Mouse (Mus musculus) forebrain, embryonic 11.5 days (tissue): ENCODE measurements around the gene Tsc2. TPM values are rescaled to one million over a fixed set of nuclear protein-coding genes. Genes with fewer than 3 reads are reported as not detected.

Source experiments
- ATAC-seq: fragments of 200-750 bp; cut with Nextera tagmentation; replicated peaks from 2 replicates; pipeline ENCODE4 v1.8.0; 2017; ENCODE audit warnings: moderate TSS enrichment; ENCODE audit not compliant: low FRiP score
- DNase-seq: peaks from one replicate; pipeline ENCODE4 v3.0.0-alpha.2; 2017; ENCODE audit warnings: low spot score
- H3K27ac ChIP-seq: fragments of 300-500 bp; sonication (generic); 2 replicates; pipeline ENCODE4 v1.5.1; 2014; ENCODE audit warnings: low read depth, low read length
- H3K27me3 ChIP-seq: fragments of 300-500 bp; sonication (generic); 2 replicates; pipeline ENCODE4 v1.6.1; 2014; ENCODE audit warnings: mild to moderate bottlenecking, low read length, mixed read lengths; ENCODE audit not compliant: control insufficient read depth, insufficient read depth
- H3K36me3 ChIP-seq: fragments of 300-500 bp; sonication (generic); 2 replicates; pipeline ENCODE4 v1.6.1; 2014; ENCODE audit warnings: mild to moderate bottlenecking, low read length, moderate library complexity, mixed read lengths; ENCODE audit not compliant: control insufficient read depth, insufficient read depth
- H3K4me1 ChIP-seq: fragments of 300-500 bp; sonication (generic); replicated peaks from 2 replicates; pipeline ENCODE4 v1.6.1; 2014; ENCODE audit warnings: low read length, mixed read lengths; ENCODE audit not compliant: control insufficient read depth, insufficient read depth
- H3K4me2 ChIP-seq: fragments of 300-500 bp; sonication (generic); 2 replicates; pipeline ENCODE4 v1.6.1; 2014; ENCODE audit warnings: low read depth, mild to moderate bottlenecking, low read length, moderate library complexity, mixed read lengths; ENCODE audit not compliant: severe bottlenecking
- H3K4me3 ChIP-seq: fragments of 300-500 bp; sonication (generic); 2 replicates; pipeline ENCODE4 v1.5.1; 2014; ENCODE audit warnings: low read depth, low read length
- H3K9ac ChIP-seq: fragments of 300-500 bp; sonication (generic); 2 replicates; pipeline ENCODE4 v1.6.1; 2014; ENCODE audit warnings: low read length
- H3K9me3 ChIP-seq: fragments of 300-500 bp; sonication (generic); 2 replicates; pipeline ENCODE4 v1.6.1; 2016; ENCODE audit warnings: low read length, mixed read lengths; ENCODE audit not compliant: control insufficient read depth
- WGBS: fragments of 180-500 bp; shearing (Covaris S2); extraction: QIAGEN DNeasy Blood & Tissue Kit; methylation state at CpG from one replicate; pipeline ENCODE4 v1.1.7; 2014; 5-methylcytosine and 5-hydroxymethylcytosine counted together
- polyA plus RNA-seq: library from polyadenylated mRNA; unstranded; fragments of >200 nt; fragmentation: Nextera tagmentation; extraction: Ambion mirVana; gene quantifications from 2 replicates; pipeline ENCODE4 v1.2.1, GENCODE M21; 2014

The Tsc2 gene
- polyA plus RNA-seq, 1 experiment from 2014 or later, result 87.4 TPM

DNA sequence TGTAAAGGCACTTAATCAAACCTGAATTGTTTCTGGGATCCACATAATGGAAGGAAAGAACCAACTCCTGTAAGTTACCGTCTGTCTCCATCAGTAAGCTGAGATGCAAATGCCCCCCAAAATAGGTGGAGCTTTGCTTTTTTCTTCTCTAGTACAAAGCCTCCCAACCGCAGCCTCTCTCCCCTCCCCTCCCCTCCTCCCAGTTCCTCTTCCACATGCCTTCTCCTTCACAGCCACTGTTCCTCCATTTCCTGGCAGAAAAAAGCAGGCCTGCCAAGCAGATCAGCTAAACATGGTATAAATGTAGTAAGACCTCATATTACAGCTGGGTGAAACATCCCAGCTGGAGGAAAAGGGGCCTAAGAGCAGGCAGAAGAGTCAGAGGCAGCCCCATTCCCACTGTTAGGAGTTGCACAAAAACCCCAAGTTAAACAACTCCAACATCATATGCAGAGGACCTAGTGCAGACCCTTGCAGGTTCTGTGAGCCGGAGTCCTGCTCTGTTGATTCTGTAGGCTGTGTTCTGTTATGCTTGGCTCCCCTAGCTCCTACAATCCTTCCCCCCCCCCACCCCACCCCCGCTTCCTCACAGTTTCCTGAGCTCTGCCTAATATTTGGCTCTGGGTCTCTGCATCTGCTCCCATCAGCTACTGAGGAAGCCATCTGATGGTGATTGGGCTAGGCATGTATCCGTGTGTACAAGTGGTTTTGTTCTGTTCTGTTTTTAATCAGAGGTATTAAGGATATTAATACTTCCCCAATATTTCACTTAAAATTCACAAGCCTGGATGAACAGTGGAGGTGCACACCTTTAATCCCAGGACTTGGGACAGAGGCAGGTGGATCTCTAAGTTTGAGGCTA is 48.6 kb downstream of the Tsc2 start:
- 79% methylated on average over 5 of the region's 5 CpGs for WGBS
- peaks cover 11% of the 10 kb centered on the region for H3K36me3 ChIP-seq
- no peak for ATAC-seq

DNA sequence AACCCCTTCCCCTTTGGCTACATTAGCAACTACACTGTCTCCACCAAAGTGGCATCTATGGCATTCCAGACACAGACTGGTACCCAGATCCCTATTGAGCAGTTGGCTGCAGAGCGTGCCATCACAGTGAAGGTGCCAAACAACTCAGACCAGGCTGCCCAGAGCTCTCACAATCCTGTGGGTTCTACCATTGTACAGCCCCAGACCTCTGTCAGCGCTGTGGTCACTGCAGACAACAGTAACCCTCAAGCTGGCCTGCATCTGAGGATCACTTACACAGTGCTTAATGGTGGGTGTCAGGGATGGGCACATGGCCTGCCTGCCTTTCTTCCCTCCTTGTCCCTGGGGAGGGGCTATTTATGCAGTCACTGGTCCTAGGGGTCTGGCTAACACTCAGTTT is 52.1 kb downstream of the Tsc2 start:
- Histone ChIP-seq H3K4me1 (no peaks in the 10 kb centered on the region), H3K27ac (no peak overlapping the region), H3K9me3 (no peaks in the 10 kb centered on the region), H3K36me3 (no peaks in the 10 kb centered on the region), H3K27me3 (no peaks in the 10 kb centered on the region), H3K4me3 (no peak overlapping the region), H3K9ac (no peak overlapping the region), H3K4me2 (no peak overlapping the region)
- WGBS, result 96% methylated on average over 2 of the region's 2 CpGs
- no peak for DNase-seq
- no peak for ATAC-seq

More for the DNA sequence above, 48.6 kb downstream of the Tsc2 start:
- Histone ChIP-seq H3K4me2 (no peak overlapping the region), H3K9ac (no peak overlapping the region), H3K9me3 (no peaks in the 10 kb centered on the region), H3K27me3 (no peaks in the 10 kb centered on the region), H3K27ac (no peak overlapping the region), H3K4me1 (no peaks in the 10 kb centered on the region), H3K4me3 (no peak overlapping the region)
- DNase-seq, result no peak

DNA sequence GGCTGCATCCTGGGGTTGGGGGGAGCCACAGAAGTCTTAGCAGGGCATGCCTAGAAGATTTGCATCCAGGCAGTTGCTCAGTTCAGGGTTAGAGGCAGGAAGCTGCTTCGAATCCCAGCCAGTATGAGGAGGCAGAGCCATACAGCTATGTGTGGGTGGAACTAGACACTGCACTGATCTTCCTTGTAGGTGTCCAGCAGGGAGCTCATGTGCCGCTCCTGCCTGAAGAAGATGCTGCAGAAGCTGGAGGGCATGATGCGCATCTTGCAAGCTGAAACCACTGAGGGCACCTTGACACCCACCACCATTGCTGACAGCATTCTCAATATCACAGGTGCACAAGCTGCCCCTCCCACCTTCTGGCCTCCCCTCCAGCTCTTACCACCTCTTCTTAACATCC is 52.9 kb downstream of the Tsc2 start:
- Histone ChIP-seq H3K27ac (no peak overlapping the region), H3K4me1 (no peaks in the 10 kb centered on the region), H3K36me3 (no peaks in the 10 kb centered on the region), H3K4me3 (no peak overlapping the region), H3K27me3 (no peaks in the 10 kb centered on the region), H3K4me2 (no peak overlapping the region), H3K9ac (no peak overlapping the region), H3K9me3 (no peaks in the 10 kb centered on the region)
- DNase-seq (no peak), ATAC-seq (no peak)
- 93% methylated on average over 3 of the region's 3 CpGs for WGBS

DNA sequence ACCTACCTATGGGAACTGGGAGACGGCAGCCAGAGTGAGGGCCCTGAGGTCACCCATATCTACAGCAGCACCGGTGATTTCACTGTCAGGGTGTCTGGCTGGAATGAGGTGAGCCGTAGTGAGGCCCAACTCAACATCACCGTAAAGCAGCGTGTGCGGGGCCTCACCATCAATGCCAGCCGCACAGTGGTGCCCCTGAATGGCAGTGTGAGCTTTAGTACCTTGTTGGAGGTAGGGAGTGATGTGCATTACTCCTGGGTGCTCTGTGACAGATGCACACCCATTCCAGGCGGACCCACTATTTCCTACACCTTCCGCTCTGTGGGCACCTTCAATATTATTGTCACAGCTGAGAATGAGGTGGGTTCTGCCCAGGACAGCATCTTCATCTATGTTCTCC is 58.6 kb downstream of the Tsc2 start:
- ATAC-seq, result no peak

DNA sequence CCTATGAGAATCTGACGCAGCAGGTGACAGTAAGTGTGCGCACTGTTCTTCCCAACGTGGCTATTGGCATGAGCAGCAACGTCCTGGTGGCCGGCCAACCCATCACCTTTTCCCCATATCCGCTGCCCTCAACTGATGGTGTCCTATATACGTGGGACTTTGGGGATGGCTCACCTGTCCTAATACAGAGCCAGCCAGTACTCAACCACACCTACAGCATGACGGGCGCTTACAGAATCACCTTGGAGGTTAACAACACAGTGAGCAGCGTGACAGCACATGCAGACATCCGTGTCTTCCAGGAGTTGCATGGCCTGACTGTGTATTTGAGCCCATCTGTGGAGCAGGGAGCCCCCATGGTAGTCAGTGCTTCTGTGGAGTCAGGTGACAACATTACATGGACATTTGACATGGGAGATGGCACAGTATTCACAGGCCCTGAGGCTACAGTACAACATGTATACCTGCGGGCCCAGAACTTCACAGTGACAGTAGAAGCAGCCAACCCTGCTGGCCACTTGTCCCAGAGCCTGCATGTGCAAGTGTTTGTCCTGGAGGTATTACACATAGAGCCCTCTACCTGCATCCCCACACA is 59.7 kb downstream of the Tsc2 start:
- WGBS, result 93% methylated on average over 12 of the region's 12 CpGs
- H3K4me2 ChIP-seq, result no peak overlapping the region
- H3K27ac ChIP-seq, result no peak overlapping the region
- ATAC-seq, result no peak
- H3K4me1 ChIP-seq, result no peaks in the 10 kb centered on the region
- no peaks in the 10 kb centered on the region for H3K27me3 ChIP-seq
- H3K4me3 ChIP-seq, result no peak overlapping the region
- H3K9ac ChIP-seq, result no peak overlapping the region
- H3K9me3 ChIP-seq, result no peaks in the 10 kb centered on the region
- no peak for DNase-seq
- no peaks in the 10 kb centered on the region; the same call in 1 of the 2 replicates for H3K36me3 ChIP-seq

More for the DNA sequence above, 58.6 kb downstream of the Tsc2 start:
- no peaks in the 10 kb centered on the region; the same call in 1 of the 2 replicates for H3K36me3 ChIP-seq
- WGBS, result 93% methylated on average over 9 of the region's 9 CpGs
- H3K4me1 ChIP-seq, result no peaks in the 10 kb centered on the region
- H3K4me3 ChIP-seq, result no peak overlapping the region
- H3K4me2 ChIP-seq, result no peak overlapping the region
- H3K27ac ChIP-seq, result no peak overlapping the region
- no peak overlapping the region for H3K9ac ChIP-seq
- no peak for DNase-seq
- no peaks in the 10 kb centered on the region for H3K27me3 ChIP-seq
- H3K9me3 ChIP-seq, result no peaks in the 10 kb centered on the region

DNA sequence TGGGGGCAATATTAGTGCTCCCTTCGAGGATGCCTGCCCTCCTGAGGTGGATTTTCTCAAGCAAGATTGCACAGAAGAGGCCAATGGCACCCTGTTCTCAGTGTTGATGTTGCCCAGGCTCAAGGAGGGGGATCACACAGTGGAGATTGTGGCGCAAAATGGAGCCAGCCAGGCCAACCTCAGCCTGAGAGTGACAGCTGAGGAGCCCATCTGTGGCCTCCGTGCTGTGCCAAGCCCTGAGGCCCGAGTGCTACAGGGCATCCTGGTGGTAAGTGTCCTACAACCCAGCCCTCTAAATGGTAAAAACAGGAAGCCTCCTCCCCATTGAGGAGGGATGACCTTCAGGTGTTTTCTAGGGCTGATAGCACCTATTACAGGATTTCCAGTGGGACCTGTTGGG is 62.6 kb downstream of the Tsc2 start:
- DNase-seq (no peak), ATAC-seq (no peak)
- Histone ChIP-seq H3K4me1 (no peaks in the 10 kb centered on the region), H3K9ac (no peak overlapping the region), H3K9me3 (no peaks in the 10 kb centered on the region), H3K27ac (no peak overlapping the region), H3K4me3 (no peak overlapping the region), H3K36me3 (no peaks in the 10 kb centered on the region; the same call in 1 of the 2 replicates), H3K27me3 (no peaks in the 10 kb centered on the region), H3K4me2 (no peak overlapping the region)
- 91% methylated on average over 4 of the region's 4 CpGs for WGBS

DNA sequence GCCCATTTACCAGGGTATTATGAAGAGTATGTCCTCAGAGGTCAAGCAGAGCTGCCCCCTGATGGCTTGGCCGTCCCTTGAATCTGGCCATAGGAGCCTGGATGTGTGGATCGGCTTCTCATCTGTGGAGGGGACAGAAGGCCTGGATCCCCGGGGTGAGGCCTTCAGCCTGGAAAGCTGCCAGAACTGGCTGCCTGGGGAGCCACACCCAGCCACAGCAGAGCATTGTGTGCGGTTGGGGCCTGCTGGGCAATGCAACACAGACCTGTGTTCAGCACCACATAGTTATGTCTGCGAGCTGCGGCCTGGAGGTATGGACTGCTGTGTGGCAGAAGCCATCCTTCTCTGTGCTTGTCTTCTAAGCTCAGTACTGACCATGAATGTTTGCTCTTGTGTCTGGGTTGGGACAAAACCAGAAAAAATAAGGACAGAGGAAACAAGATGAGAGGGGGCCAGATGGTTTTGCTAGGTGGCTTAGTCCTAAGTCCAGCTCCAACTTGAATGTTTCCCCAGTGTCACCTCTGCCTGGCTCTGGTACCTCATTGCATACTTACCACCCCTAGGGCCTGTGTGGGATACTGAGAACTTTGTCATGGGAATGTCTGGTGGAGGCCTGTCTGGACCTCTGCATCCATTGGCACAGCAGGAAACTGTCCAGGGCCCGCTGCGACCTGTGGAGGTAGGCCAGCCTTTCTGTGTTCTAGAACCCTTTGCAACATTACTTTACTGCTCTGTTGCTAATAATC is 65.2 kb downstream of the Tsc2 start:
- Histone ChIP-seq H3K9ac (no peak overlapping the region), H3K27me3 (no peaks in the 10 kb centered on the region), H3K9me3 (no peaks in the 10 kb centered on the region), H3K4me1 (no peaks in the 10 kb centered on the region), H3K4me3 (no peak overlapping the region), H3K27ac (no peak overlapping the region), H3K4me2 (no peak overlapping the region), H3K36me3 (no peaks in the 10 kb centered on the region; the same call in 1 of the 2 replicates)
- DNase-seq (no peak), ATAC-seq (no peak)
- WGBS, result 83% methylated on average over 8 of the region's 8 CpGs

DNA sequence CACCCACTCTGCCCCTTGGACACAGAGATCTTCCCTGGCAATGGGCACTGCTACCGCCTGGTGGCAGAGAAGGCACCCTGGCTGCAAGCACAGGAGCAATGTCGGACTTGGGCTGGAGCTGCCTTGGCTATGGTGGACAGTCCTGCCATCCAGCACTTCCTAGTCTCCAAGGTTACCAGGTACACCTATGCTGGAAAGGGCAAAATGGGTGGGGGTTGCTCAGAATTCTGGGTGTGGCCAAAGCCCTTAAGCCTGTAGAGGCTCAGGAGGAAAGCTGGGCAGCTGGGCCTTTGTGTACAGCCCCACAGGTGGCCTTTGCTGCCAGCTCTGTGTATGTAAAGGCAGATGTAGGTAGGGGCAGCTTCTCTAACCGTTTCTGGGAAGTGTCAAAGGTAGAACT is 66.6 kb downstream of the Tsc2 start:
- no peak overlapping the region for H3K27ac ChIP-seq
- no peaks in the 10 kb centered on the region for H3K9me3 ChIP-seq
- ATAC-seq (no peak), DNase-seq (peak; percentile 40)
- no peaks in the 10 kb centered on the region; the same call in 1 of the 2 replicates for H3K36me3 ChIP-seq
- no peaks in the 10 kb centered on the region for H3K4me1 ChIP-seq
- WGBS, result 68% methylated on average over 3 of the region's 3 CpGs
- no peak overlapping the region for H3K9ac ChIP-seq
- H3K4me2 ChIP-seq, result no peak overlapping the region
- no peaks in the 10 kb centered on the region for H3K27me3 ChIP-seq
- H3K4me3 ChIP-seq, result no peak overlapping the region
